ENCODE assay signal across 7 mouse cellular contexts in the genomic region with DNA sequence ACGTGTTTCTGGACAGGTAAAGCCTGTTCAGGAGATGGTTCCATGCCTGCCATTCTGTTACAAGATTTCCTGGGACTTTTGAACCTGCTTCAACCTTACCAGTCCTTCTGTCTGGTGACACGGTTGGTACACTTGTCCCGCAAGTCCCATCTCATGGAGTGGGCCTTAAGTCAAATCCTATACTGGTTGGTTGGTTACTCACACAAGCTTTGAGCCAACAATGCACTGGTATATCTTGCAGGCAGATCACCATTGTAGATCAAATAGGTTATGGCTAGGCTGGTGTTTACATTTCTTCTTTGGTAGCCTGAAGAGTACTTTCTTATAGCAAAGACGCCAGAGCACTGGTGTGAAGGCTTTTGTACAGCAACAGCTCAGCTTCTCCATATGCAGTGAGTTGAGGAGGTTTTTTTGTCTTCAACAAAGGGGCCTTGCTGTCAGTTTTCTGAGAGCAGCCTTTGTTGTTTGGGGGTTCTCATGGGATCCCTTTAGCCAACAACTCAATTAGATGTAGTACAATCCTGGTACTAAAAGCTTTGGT. TPM values are rescaled to one million over a fixed set of nuclear protein-coding genes. Genes with fewer than 3 reads are reported as not detected.
DNase-seq lines count a peak whose midpoint lies in the region; ATAC-seq lines count a peak whose summit lies in the region.

No protein-coding gene starts in this region.

- no peak for ATAC-seq in lung, embryonic 15.5 days (ENCODE audit: borderline replicate concordance, extremely low read depth, low FRiP score, low TSS enrichment)
- ATAC-seq in liver, embryonic 13.5 days (ENCODE audit: low read depth): no peak
- ATAC-seq in stomach, embryonic 14.5 days (ENCODE audit: insufficient number of reproducible peaks, insufficient read depth, low FRiP score, low read depth): no peak

- DNase-seq in lung, postnatal 4 days: no peak
- DNase-seq in hindbrain, embryonic 10.5 days (ENCODE audit: low spot score): no peak
- DNase-seq in liver, embryonic 13.5 days: no peak
- no peak for DNase-seq in gastrocnemius, postnatal 25 days
- no peak for DNase-seq in right cerebral cortex, postnatal 10 days (ENCODE audit: low spot score in 2 of 2)

- H3K9ac ChIP-seq in lung, embryonic 15.5 days: no peak overlapping the region
- no peak overlapping the region for H3K9ac ChIP-seq in liver, embryonic 13.5 days
- peak overlapping the region; percentile 50 for H3K9ac ChIP-seq in stomach, embryonic 14.5 days (replicated peaks; ENCODE audit: low read depth, low read length)

- H3K36me3 ChIP-seq in lung, embryonic 15.5 days: no peaks in the 10 kb centered on the region
- no peaks in the 10 kb centered on the region for H3K36me3 ChIP-seq in hindbrain, embryonic 10.5 days
- no peaks in the 10 kb centered on the region for H3K36me3 ChIP-seq in liver, embryonic 13.5 days
- no peaks in the 10 kb centered on the region for H3K36me3 ChIP-seq in stomach, embryonic 14.5 days (ENCODE audit: control insufficient read depth, insufficient read depth, low read length)

- no peaks in the 10 kb centered on the region for H3K27me3 ChIP-seq in lung, embryonic 15.5 days
- peaks cover 24% of the 10 kb centered on the region for H3K27me3 ChIP-seq in hindbrain, embryonic 10.5 days (ENCODE audit: insufficient read depth, poor library complexity, severe bottlenecking)
- H3K27me3 ChIP-seq in liver, embryonic 13.5 days: peaks cover 30% of the 10 kb centered on the region
- H3K27me3 ChIP-seq in stomach, embryonic 14.5 days (ENCODE audit: control insufficient read depth, insufficient read depth, low read length): no peaks in the 10 kb centered on the region

- WGBS in lung, embryonic 15.5 days: 76% methylated on average over 4 of the region's 4 CpGs
- 81% methylated on average over 4 of the region's 4 CpGs for WGBS in hindbrain, embryonic 10.5 days
- WGBS in liver, embryonic 13.5 days (ENCODE audit: insufficient replicate concordance): 71% methylated on average over 4 of the region's 4 CpGs
- WGBS in stomach, embryonic 14.5 days: 93% methylated on average over 4 of the region's 4 CpGs

- H3K4me2 ChIP-seq in lung, embryonic 15.5 days: peak overlapping the region; percentile 72
- peak overlapping the region; percentile 44 for H3K4me2 ChIP-seq in liver, embryonic 13.5 days
- peak overlapping the region; percentile 62 for H3K4me2 ChIP-seq in stomach, embryonic 14.5 days (replicated peaks; ENCODE audit: low read depth, low read length)

- H3K4me1 ChIP-seq in lung, embryonic 15.5 days: no peaks in the 10 kb centered on the region
- H3K4me1 ChIP-seq in hindbrain, embryonic 10.5 days (replicated peaks): peaks cover 11% of the 10 kb centered on the region; the same call in 1 of the 2 replicates
- H3K4me1 ChIP-seq in liver, embryonic 13.5 days (replicated peaks): no peaks in the 10 kb centered on the region
- no peaks in the 10 kb centered on the region for H3K4me1 ChIP-seq in stomach, embryonic 14.5 days (ENCODE audit: control insufficient read depth, insufficient read depth, low read length)

- no peaks in the 10 kb centered on the region for H3K9me3 ChIP-seq in lung, embryonic 15.5 days
- H3K9me3 ChIP-seq in hindbrain, embryonic 10.5 days: no peaks in the 10 kb centered on the region
- no peaks in the 10 kb centered on the region for H3K9me3 ChIP-seq in liver, embryonic 13.5 days (replicated peaks)
- H3K9me3 ChIP-seq in stomach, embryonic 14.5 days (ENCODE audit: control insufficient read depth, low read depth, low read length): no peaks in the 10 kb centered on the region

- peak overlapping the region; percentile 38 for H3K4me3 ChIP-seq in lung, embryonic 15.5 days
- H3K4me3 ChIP-seq in hindbrain, embryonic 10.5 days: peak overlapping the region; percentile 56
- H3K4me3 ChIP-seq in liver, embryonic 13.5 days (replicated peaks): peak overlapping the region; percentile 35
- H3K4me3 ChIP-seq in stomach, embryonic 14.5 days (ENCODE audit: low read depth, low read length): peak overlapping the region; percentile 37

- H3K27ac ChIP-seq in lung, embryonic 15.5 days: no peak overlapping the region
- peak overlapping the region; percentile 86 for H3K27ac ChIP-seq in hindbrain, embryonic 10.5 days
- no peak overlapping the region for H3K27ac ChIP-seq in liver, embryonic 13.5 days
- no peak overlapping the region for H3K27ac ChIP-seq in stomach, embryonic 14.5 days (ENCODE audit: low read length)

RNA-seq across cellular contexts. Expression of gene Uqcrc2, which starts 37.7 kb away (rescaled TPM):
- 183 and 185 TPM in 2 replicates for polyA plus RNA-seq in lung, embryonic 15.5 days (2015; fragmentation: Nextera tagmentation; extraction: Ambion mirVana)
- 165 and 174 TPM in 2 replicates for polyA plus RNA-seq in hindbrain, embryonic 10.5 days (2016; fragmentation: Nextera tagmentation; extraction: Ambion mirVana)
- polyA plus RNA-seq in liver, embryonic 13.5 days (2015; fragmentation: Nextera tagmentation; extraction: Ambion mirVana): 150 and 169 TPM in 2 replicates
- polyA plus RNA-seq in stomach, embryonic 14.5 days (2014; fragmentation: Nextera tagmentation; extraction: Ambion mirVana): 197 and 198 TPM in 2 replicates
- 100 to 1,000 TPM; 519 to 547 TPM for total RNA-seq in gastrocnemius, postnatal 25 days (2021)
